Mouse (Mus musculus): ENCODE data around the gene Vmn2r8.
"Not testable (repeated sequence)": the region's sequence is repeated elsewhere in the genome, so short reads cannot be mapped to it uniquely, and the experiment has no call there.

GRCm38 (mm10) chr5:108852501-108852900 lies 43.9 kb upstream of the Vmn2r8 start, which contains the start of gene Vmn2r9:
- TF ChIP-seq CTCF (IDR thresholded peaks at IDR 0.05; ENCODE audit: control insufficient read depth, insufficient read depth, insufficient replicate concordance, low read depth, low read length); POLR2A (IDR thresholded peaks at IDR 0.05; ENCODE audit: control insufficient read depth, low read depth, low read length): not testable (repeated sequence)
